Mouse (Mus musculus): Measurements from ENCODE around the gene Acaca. TPM values are rescaled to one million over a fixed set of nuclear protein-coding genes. Genes with fewer than 3 reads are reported as not detected.

Gene Acaca
- polyA plus RNA-seq, 1 experiment from 2014 or later = 18.9 TPM

GRCm38 (mm10) chr11:84117431-84117830 lies 12.0 kb upstream of the Acaca start:
- Histone ChIP-seq H3K9me3 (replicated peaks) (no peaks in the 10 kb centered on the region), H3K27ac (replicated peaks) (no peak overlapping the region), H3K4me1 (0 out of 2 replicates have a peak, but pooled peaks cover 6% of the 10 kb centered on the region), H3K27me3 (ENCODE audit: low read depth, poor library complexity, severe bottlenecking) (no peaks in the 10 kb centered on the region), H3K36me3 (peaks cover 95% of the 10 kb centered on the region), H3K4me3 (no peak overlapping the region)
- no peak for DNase-seq (ENCODE audit: low spot score)
- 88% methylated on average over 4 of the region's 4 CpGs for WGBS

- no peak for DNase-seq (ENCODE audit: low spot score)
- peaks cover 98% of the 10 kb centered on the region for H3K36me3 ChIP-seq
Observed at GRCm38 (mm10) chr11:84121051-84121956, 8.2 kb upstream of the Acaca start.

GRCm38 (mm10) chr11:84127977-84128376 lies 1.5 kb upstream of the Acaca start:
- 88% methylated on average over 4 of the region's 4 CpGs for WGBS
- Histone ChIP-seq H3K27me3 (ENCODE audit: low read depth, poor library complexity, severe bottlenecking) (no peaks in the 10 kb centered on the region), H3K9me3 (replicated peaks) (no peaks in the 10 kb centered on the region), H3K27ac (replicated peaks) (no peak overlapping the region), H3K4me1 (peaks cover 17% of the 10 kb centered on the region), H3K4me3 (peak overlapping the region; percentile 87; the same call in 1 of the 2 replicates), H3K36me3 (peaks cover 43% of the 10 kb centered on the region)
- DNase-seq (ENCODE audit: low spot score) = no peak

More at GRCm38 (mm10) chr11:84121051-84121956, 8.2 kb upstream of the Acaca start:
- Histone ChIP-seq H3K9me3 (replicated peaks) (no peaks in the 10 kb centered on the region), H3K27ac (replicated peaks) (no peak overlapping the region), H3K4me1 (0 out of 2 replicates have a peak, but pooled peaks cover 6% of the 10 kb centered on the region), H3K4me3 (no peak overlapping the region), H3K27me3 (ENCODE audit: low read depth, poor library complexity, severe bottlenecking) (no peaks in the 10 kb centered on the region)
- WGBS = 89% methylated on average over 12 of the region's 12 CpGs

- peak overlapping the region; percentile 95 for H3K27ac ChIP-seq (replicated peaks)
- H3K4me1 ChIP-seq = peaks cover 17% of the 10 kb centered on the region
- no peak for DNase-seq (ENCODE audit: low spot score)
- peaks cover 29% of the 10 kb centered on the region for H3K36me3 ChIP-seq
- no peaks in the 10 kb centered on the region for H3K27me3 ChIP-seq (ENCODE audit: low read depth, poor library complexity, severe bottlenecking)
- no peaks in the 10 kb centered on the region for H3K9me3 ChIP-seq (replicated peaks)
- peak overlapping the region; percentile 87 for H3K4me3 ChIP-seq
- WGBS = 5% methylated on average over 11 of the region's 11 CpGs
Observed at GRCm38 (mm10) chr11:84129799-84130185, 320 bp downstream of the Acaca start.

GRCm38 (mm10) chr11:84134331-84134860 lies 4.9 kb downstream of the Acaca start:
- 0 out of 2 replicates have a peak, but pooled peaks cover 2% of the 10 kb centered on the region for H3K36me3 ChIP-seq
- peaks cover 15% of the 10 kb centered on the region for H3K4me1 ChIP-seq
- no peak overlapping the region for H3K27ac ChIP-seq (replicated peaks)
- WGBS = 92% methylated on average over 2 of the region's 2 CpGs
- H3K9me3 ChIP-seq (replicated peaks) = no peaks in the 10 kb centered on the region
- no peak overlapping the region for H3K4me3 ChIP-seq
- DNase-seq (ENCODE audit: low spot score) = no peak
- no peaks in the 10 kb centered on the region for H3K27me3 ChIP-seq (ENCODE audit: low read depth, poor library complexity, severe bottlenecking)

GRCm38 (mm10) chr11:84136453-84136852 lies 7.0 kb downstream of the Acaca start:
- peaks cover 7% of the 10 kb centered on the region for H3K4me1 ChIP-seq
- H3K36me3 ChIP-seq = 0 out of 2 replicates have a peak, but pooled peaks cover 2% of the 10 kb centered on the region
- H3K27ac ChIP-seq (replicated peaks) = no peak overlapping the region
- DNase-seq (ENCODE audit: low spot score) = no peak
- H3K4me3 ChIP-seq = no peak overlapping the region
- no peaks in the 10 kb centered on the region for H3K9me3 ChIP-seq (replicated peaks)
- WGBS = 86% methylated on average over 3 of the region's 3 CpGs
- H3K27me3 ChIP-seq (ENCODE audit: low read depth, poor library complexity, severe bottlenecking) = no peaks in the 10 kb centered on the region

- Histone ChIP-seq H3K4me3 (no peak overlapping the region), H3K4me1 (peaks cover 20% of the 10 kb centered on the region), H3K36me3 (no peaks in the 10 kb centered on the region), H3K27ac (replicated peaks) (no peak overlapping the region), H3K27me3 (ENCODE audit: low read depth, poor library complexity, severe bottlenecking) (no peaks in the 10 kb centered on the region), H3K9me3 (replicated peaks) (no peaks in the 10 kb centered on the region)
- peak; percentile 39 for DNase-seq (ENCODE audit: low spot score)
- 62% methylated on average over 2 of the region's 2 CpGs for WGBS
Observed at GRCm38 (mm10) chr11:84141752-84142151, 12.3 kb downstream of the Acaca start.

GRCm38 (mm10) chr11:84145201-84145798 lies 15.8 kb downstream of the Acaca start:
- 79% methylated on average over 10 of the region's 10 CpGs for WGBS
- no peaks in the 10 kb centered on the region for H3K36me3 ChIP-seq
- H3K9me3 ChIP-seq (replicated peaks) = no peaks in the 10 kb centered on the region
- no peak for DNase-seq (ENCODE audit: low spot score)
- no peak overlapping the region for H3K27ac ChIP-seq (replicated peaks)
- H3K27me3 ChIP-seq (ENCODE audit: low read depth, poor library complexity, severe bottlenecking) = no peaks in the 10 kb centered on the region
- peaks cover 13% of the 10 kb centered on the region for H3K4me1 ChIP-seq
- no peak overlapping the region for H3K4me3 ChIP-seq

- H3K9me3 ChIP-seq (replicated peaks) = no peaks in the 10 kb centered on the region
- H3K27me3 ChIP-seq (ENCODE audit: low read depth, poor library complexity, severe bottlenecking) = no peaks in the 10 kb centered on the region
- H3K4me3 ChIP-seq = no peak overlapping the region
- no peaks in the 10 kb centered on the region for H3K36me3 ChIP-seq
- 41% methylated on average over 3 of the region's 3 CpGs for WGBS
- H3K27ac ChIP-seq (replicated peaks) = no peak overlapping the region
- peaks cover 13% of the 10 kb centered on the region for H3K4me1 ChIP-seq
- DNase-seq (ENCODE audit: low spot score) = no peak
Observed at GRCm38 (mm10) chr11:84146081-84146480, 16.6 kb downstream of the Acaca start.

- Histone ChIP-seq H3K4me1 (peaks cover 8% of the 10 kb centered on the region), H3K4me3 (no peak overlapping the region), H3K36me3 (no peaks in the 10 kb centered on the region), H3K27me3 (ENCODE audit: low read depth, poor library complexity, severe bottlenecking) (no peaks in the 10 kb centered on the region), H3K9me3 (replicated peaks) (no peaks in the 10 kb centered on the region), H3K27ac (replicated peaks) (no peak overlapping the region)
- 74% methylated on average over 2 of the region's 2 CpGs for WGBS
- no peak for DNase-seq (ENCODE audit: low spot score)
Observed at GRCm38 (mm10) chr11:84150884-84151283, 21.4 kb downstream of the Acaca start.

- 94% methylated on average over 4 of the region's 4 CpGs for WGBS
- Histone ChIP-seq H3K4me1 (no peaks in the 10 kb centered on the region), H3K36me3 (no peaks in the 10 kb centered on the region), H3K9me3 (replicated peaks) (no peaks in the 10 kb centered on the region), H3K27me3 (ENCODE audit: low read depth, poor library complexity, severe bottlenecking) (no peaks in the 10 kb centered on the region), H3K27ac (replicated peaks) (no peak overlapping the region), H3K4me3 (no peak overlapping the region)
- DNase-seq (ENCODE audit: low spot score) = no peak
Observed at GRCm38 (mm10) chr11:84156535-84157262, 27.2 kb downstream of the Acaca start.

- Histone ChIP-seq H3K9me3 (replicated peaks) (no peaks in the 10 kb centered on the region), H3K4me3 (no peak overlapping the region), H3K27me3 (ENCODE audit: low read depth, poor library complexity, severe bottlenecking) (peaks cover 7% of the 10 kb centered on the region; the same call in 1 of the 2 replicates), H3K27ac (replicated peaks) (no peak overlapping the region), H3K36me3 (no peaks in the 10 kb centered on the region), H3K4me1 (peaks cover 7% of the 10 kb centered on the region)
- WGBS = 89% methylated on average over 6 of the region's 6 CpGs
- no peak for DNase-seq (ENCODE audit: low spot score)
Observed at GRCm38 (mm10) chr11:84164123-84164522, 34.7 kb downstream of the Acaca start.
